In the genomic region with DNA sequence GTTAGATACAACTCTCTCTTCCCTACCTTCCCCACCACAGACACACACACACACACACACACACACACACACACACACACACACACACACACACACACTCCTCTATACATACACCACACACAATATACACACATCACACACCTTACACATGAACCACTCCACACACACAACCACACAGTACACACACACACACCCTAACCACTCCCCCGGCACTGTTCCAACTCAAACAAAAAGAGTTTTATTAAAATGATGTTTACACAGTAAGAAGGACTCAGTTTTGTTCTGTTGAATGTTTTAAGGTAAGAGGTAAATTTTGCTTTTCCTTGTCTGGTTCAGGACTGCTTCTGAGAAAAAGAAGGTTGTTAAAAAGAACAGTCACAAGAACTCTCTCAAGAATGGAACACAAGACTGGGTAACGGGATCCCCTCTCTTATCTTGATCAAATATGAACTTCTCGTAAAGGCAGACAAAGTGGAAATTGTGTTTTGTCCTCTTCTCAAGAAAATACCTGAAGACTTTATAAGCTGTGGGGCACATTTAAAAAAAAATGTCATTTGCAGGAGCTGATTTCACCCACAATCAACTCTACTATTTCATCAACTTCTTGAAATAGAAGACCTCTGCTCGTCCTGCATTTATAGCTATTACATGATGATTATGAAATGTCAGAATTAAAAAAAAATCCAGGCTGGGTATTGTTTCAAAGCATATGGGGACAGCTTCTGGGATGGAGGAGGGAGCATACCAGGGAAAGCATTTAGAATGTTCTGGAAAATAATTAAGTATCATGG, we compare ENCODE assay signal across 13 mouse cellular contexts. TPM values are rescaled to one million over a fixed set of nuclear protein-coding genes. Genes with fewer than 3 reads are reported as not detected.
DNase-seq lines count a peak whose midpoint lies in the region; ATAC-seq and TF ChIP-seq lines count a peak whose summit lies in the region.
"Had no signal": no experiment of that assay in that cellular context is flagged by ENCODE, and none has a peak within 500 bp of the region (broad histone marks: within the 10 kb centered on the region; RNA-seq: fewer than 3 reads in every experiment).

No protein-coding gene starts in this region.

- DNase-seq in limb, embryonic 10.5 days (ENCODE audit: low spot score) = no peak
- DNase-seq in Muller cell, postnatal 12 days (ENCODE audit: inconsistent ontology term) = peak; percentile 36
- no peak for DNase-seq in left cerebral cortex, postnatal 14 days (ENCODE audit: low spot score in 2 of 2)
- DNase-seq in adrenal gland, postnatal 14 days = no peak
- DNase-seq: cerebellum, postnatal 25 days; layer of hippocampus, adult 9-11 months; right cerebral cortex, postnatal 4 days had no signal

- TF ChIP-seq CTCF in small intestine, adult 2 months (IDR thresholded peaks at IDR 0.05; ENCODE audit: extremely low read depth, insufficient read length, insufficient replicate concordance, low read depth, low read length) = no peak

- 71% methylated on average over 4 of the region's 4 CpGs for WGBS in limb, embryonic 15.5 days
- WGBS in limb, embryonic 10.5 days = 88% methylated on average over 4 of the region's 4 CpGs
- WGBS in small intestine, adult 2 months = 29% methylated on average over 4 of the region's 4 CpGs

- no peak overlapping the region for H3K4me2 ChIP-seq in limb, embryonic 15.5 days
- H3K4me2 ChIP-seq: liver, embryonic 12.5 days; midbrain, embryonic 12.5 days had no signal

- peaks cover 9% of the 10 kb centered on the region for H3K36me3 ChIP-seq in limb, embryonic 15.5 days
- H3K36me3 ChIP-seq in limb, embryonic 10.5 days = peaks cover 13% of the 10 kb centered on the region
- H3K36me3 ChIP-seq in small intestine, adult 2 months (ENCODE audit: control insufficient read depth, insufficient read depth, low read length) = peaks cover 3% of the 10 kb centered on the region

- TF ChIP-seq POLR2A in small intestine, adult 2 months (IDR thresholded peaks at IDR 0.05; ENCODE audit: low read depth, low read length) = no peak

- intact Hi-C loops in left cerebral cortex, postnatal 14 days (cut with DNase I) = no loop called here

- peak overlapping the region; percentile 22; the same call in 1 of the 2 replicates for H3K27ac ChIP-seq in limb, embryonic 15.5 days
- no peak overlapping the region for H3K27ac ChIP-seq in limb, embryonic 10.5 days
- H3K27ac ChIP-seq in small intestine, adult 2 months (ENCODE audit: insufficient read depth, low read depth, low read length) = peak overlapping the region; percentile 50; the same call in 1 of the 2 replicates
- H3K27ac ChIP-seq: heart, embryonic 10.5 days; liver, embryonic 12.5 days; midbrain, embryonic 12.5 days had no signal

- no peaks in the 10 kb centered on the region for H3K9me3 ChIP-seq in limb, embryonic 15.5 days
- no peaks in the 10 kb centered on the region for H3K9me3 ChIP-seq in limb, embryonic 10.5 days (replicated peaks)
- H3K9me3 ChIP-seq: heart, embryonic 10.5 days; liver, embryonic 12.5 days; midbrain, embryonic 12.5 days had no signal

- ATAC-seq in limb, embryonic 15.5 days (ENCODE audit: insufficient number of reproducible peaks, low FRiP score, low TSS enrichment, low read depth) = no peak
- ATAC-seq in inflammation-experienced regulatory T-cells, adult 6 months = peak; percentile 26
- ATAC-seq: liver, embryonic 12.5 days had no signal

- no peaks in the 10 kb centered on the region for H3K27me3 ChIP-seq in limb, embryonic 15.5 days
- H3K27me3 ChIP-seq in limb, embryonic 10.5 days (ENCODE audit: low read depth, poor library complexity, severe bottlenecking) = no peaks in the 10 kb centered on the region
- no peaks in the 10 kb centered on the region for H3K27me3 ChIP-seq in small intestine, adult 2 months (ENCODE audit: control insufficient read depth, insufficient read depth, low read length)
- H3K27me3 ChIP-seq: liver, embryonic 12.5 days; midbrain, embryonic 12.5 days had no signal

- H3K4me1 ChIP-seq in limb, embryonic 15.5 days = peaks cover 16% of the 10 kb centered on the region
- peaks cover 8% of the 10 kb centered on the region for H3K4me1 ChIP-seq in limb, embryonic 10.5 days
- H3K4me1 ChIP-seq in small intestine, adult 2 months (ENCODE audit: control insufficient read depth, insufficient read depth, insufficient read length, low read length) = peaks cover 14% of the 10 kb centered on the region; the same call in 1 of the 2 replicates

- H3K4me3 ChIP-seq in limb, embryonic 15.5 days = no peak overlapping the region
- no peak overlapping the region for H3K4me3 ChIP-seq in limb, embryonic 10.5 days
- H3K4me3 ChIP-seq in small intestine, adult 2 months (ENCODE audit: low read depth, low read length) = no peak overlapping the region
- H3K4me3 ChIP-seq: heart, embryonic 10.5 days; liver, embryonic 12.5 days; midbrain, embryonic 12.5 days had no signal

- no peak overlapping the region for H3K9ac ChIP-seq in limb, embryonic 15.5 days
- H3K9ac ChIP-seq: liver, embryonic 12.5 days; midbrain, embryonic 12.5 days had no signal

RNA-seq across cellular contexts. Expression of a gene that starts 30.9 kb away (rescaled TPM):
- 40.1 and 41.2 TPM in 2 replicates for polyA plus RNA-seq in limb, embryonic 15.5 days (2015; fragmentation: Nextera tagmentation; extraction: Ambion mirVana)
- polyA plus RNA-seq in limb, embryonic 10.5 days (2016; fragmentation: Nextera tagmentation; extraction: Ambion mirVana) = 21.7 and 32.9 TPM in 2 replicates
- polyA plus RNA-seq in inflammation-experienced regulatory T-cells, adult 6 months (2017; shearing (Covaris generic)) = 10 to 100 TPM; 28.4 to 78.0 (median 56.4) TPM
- 1.4 and 3.3 TPM in 2 replicates for polyA plus RNA-seq in small intestine, adult 2 months (2012; rRNA removed)
- total RNA-seq in left cerebral cortex, postnatal 14 days (2021) = 10 to 100 TPM; 24.3 to 25.8 TPM
- 34.3 and 34.8 TPM in 2 replicates for total RNA-seq in adrenal gland, postnatal 14 days (2021)
